Mouse (Mus musculus): ENCODE results near the gene Phf2. TPM values are rescaled to one million over a fixed set of nuclear protein-coding genes. Genes with fewer than 3 reads are reported as not detected.

The Phf2 gene
- total RNA-seq, 2 experiments from 2014 or later, result 15.9 to 28.5 TPM

DNA sequence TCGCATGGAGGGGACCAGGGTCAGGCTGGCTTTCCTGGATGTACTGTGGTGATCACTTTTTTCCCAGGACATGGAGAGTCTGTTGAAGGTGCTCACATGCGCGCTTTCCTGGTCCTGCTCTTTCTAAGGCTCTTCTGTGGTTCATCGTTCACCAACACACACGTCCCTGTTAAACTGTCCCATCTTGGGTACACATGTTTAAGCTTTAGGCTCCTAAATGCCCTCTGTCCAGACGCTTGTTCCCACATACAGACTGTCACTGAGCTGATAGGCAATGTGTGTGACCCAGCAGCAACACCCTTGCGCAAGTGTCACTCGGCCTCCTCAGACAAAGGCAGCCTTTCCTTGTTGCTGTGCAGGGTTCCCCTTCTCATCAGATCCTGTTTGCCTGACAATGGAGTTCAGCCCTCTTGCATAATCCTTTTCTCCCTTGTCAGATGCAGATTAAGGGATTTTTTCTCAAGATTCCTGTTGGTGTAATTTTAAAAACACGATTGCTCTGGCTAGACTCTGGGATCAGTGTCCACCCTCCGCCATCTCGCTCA lies 107.1 kb downstream of the Phf2 start:
- ATAC-seq (replicated peaks; ENCODE audit: low FRiP score, poor library complexity, severe bottlenecking), result no peak

DNA sequence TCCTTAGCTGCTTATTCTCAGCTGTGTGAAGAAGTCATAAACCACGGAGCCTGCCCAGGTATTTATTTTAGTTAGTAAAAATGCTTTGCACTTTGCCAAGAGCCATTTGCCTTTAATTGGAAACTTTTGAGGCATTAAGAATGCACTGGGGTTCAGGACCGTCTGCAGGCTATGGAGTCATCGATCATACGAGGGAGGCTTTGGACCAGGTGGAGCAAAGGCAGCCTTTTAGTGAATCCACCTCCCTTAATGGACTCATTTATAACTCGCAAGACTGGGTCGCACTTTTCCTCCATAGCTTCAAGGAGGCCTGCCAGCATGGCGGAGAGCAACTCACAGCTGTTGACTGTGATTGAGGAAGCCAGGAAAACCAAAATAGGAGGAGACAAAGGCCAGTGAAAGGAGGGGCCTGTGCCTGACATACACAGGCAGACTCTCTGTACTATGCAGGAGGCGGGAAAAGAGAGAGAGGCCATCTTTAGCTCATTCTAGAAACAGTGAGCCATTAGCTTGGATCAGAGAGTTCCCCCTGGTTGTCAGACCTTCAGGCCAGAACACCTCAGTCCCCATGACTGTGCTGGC lies 110.0 kb downstream of the Phf2 start:
- ATAC-seq (replicated peaks; ENCODE audit: low FRiP score, poor library complexity, severe bottlenecking), result no peak

DNA sequence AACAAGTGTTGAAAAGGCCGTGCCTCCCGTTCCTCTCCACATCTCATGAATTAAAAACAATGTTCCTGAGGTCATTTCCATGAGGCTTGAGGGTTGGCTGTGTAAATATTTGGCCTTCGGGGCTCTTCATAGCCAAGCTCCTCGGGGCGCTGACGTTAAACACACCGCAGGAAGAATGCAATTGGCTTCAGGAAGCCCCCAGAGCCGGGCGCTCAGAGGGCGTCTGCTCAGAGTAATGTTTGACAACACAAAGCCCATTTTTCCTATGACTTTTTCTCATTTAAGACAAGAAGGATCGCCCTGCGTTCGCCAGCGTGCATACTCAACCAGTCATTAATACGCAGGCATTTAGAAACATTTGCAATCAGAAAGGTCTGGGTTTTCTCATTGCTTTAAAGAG lies 114.2 kb downstream of the Phf2 start:
- ATAC-seq (replicated peaks; ENCODE audit: low FRiP score, poor library complexity, severe bottlenecking), result no peak

Other genes with a start within 250 kb of the Phf2 start
- gene Ptpdc1, start 245.5 kb downstream of the Phf2 start, total RNA-seq (2015; ENCODE audit: low replicate concordance), result 4.0 and 7.5 TPM in 2 replicates
- 2.3 and 3.3 TPM in 2 replicates for gene Ptpdc1, start 245.5 kb downstream of the Phf2 start, total RNA-seq (2017; ENCODE audit: low replicate concordance)
- not detected in 2 replicates for gene Barx1, start 208.1 kb downstream of the Phf2 start, total RNA-seq (2015; ENCODE audit: low replicate concordance)
- not detected in 2 replicates for gene Barx1, start 208.1 kb downstream of the Phf2 start, total RNA-seq (2017; ENCODE audit: low replicate concordance)
- 158 and 188 TPM in 2 replicates for gene Fam120a, start 96.9 kb upstream of the Phf2 start, total RNA-seq (2015; ENCODE audit: low replicate concordance)
- 102 and 103 TPM in 2 replicates for gene Fam120a, start 96.9 kb upstream of the Phf2 start, total RNA-seq (2017; ENCODE audit: low replicate concordance)